Mouse (Mus musculus) G1E (cell line): Measurements from ENCODE around the gene Chrnb2.

ENCODE experiments used
- CTCF ChIP-seq: IDR thresholded peaks from 2 replicates; pipeline ENCODE4 v1.5.1; 2012; ENCODE audit warnings: low read depth, low read length, inconsistent platforms, mixed read lengths
- GATA1 ChIP-seq: IDR thresholded peaks from 2 replicates; pipeline ENCODE4 v1.6.1; 2012; ENCODE audit warnings: borderline replicate concordance, low read length, inconsistent platforms, mixed read lengths
- POLR2AphosphoS5 ChIP-seq: IDR thresholded peaks from 2 replicates; pipeline ENCODE4 v1.6.1; 2012; ENCODE audit warnings: low read depth, low read length, inconsistent platforms; ENCODE audit not compliant: insufficient replicate concordance
- TAL1 ChIP-seq: conservative IDR thresholded peaks from 2 replicates; pipeline ENCODE4 v1.6.1; 2012; ENCODE audit warnings: low read depth, low read length, inconsistent platforms, mixed read lengths

- TF ChIP-seq CTCF (no peak), TAL1 (no peak), POLR2AphosphoS5 (no peak), GATA1 (no peak)
Observed at GRCm38 (mm10) chr3:89715207-89715966, 49.0 kb downstream of the Chrnb2 start.
